Mouse (Mus musculus) MEL-GATA-1-ER (cell line): ENCODE measurements around the gene Map1b.

Experiments
- DNase-seq: peaks from one replicate; pipeline ENCODE4 v3.0.0-alpha.2; 2012; ENCODE audit warnings: low read depth; ENCODE audit errors: extremely low read depth

Map1b gene

DNA sequence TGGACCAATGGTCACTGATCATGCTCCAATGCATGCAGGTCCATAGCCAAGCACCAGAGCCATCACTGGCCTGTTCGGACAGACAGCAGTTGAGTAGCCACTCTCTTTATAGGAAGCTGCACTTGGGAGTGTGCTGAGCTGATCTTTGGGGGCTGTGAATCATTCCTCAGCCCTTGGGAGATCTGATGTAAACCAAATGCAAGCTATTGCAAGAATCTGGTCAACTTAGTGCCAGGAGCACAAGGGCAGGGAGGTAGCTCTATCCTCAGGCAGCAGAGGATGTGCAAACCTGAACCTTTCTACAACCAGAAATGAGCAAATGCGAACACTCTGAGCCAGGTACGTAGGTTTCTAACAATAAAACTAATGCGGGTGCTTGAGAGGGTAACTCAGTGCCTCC is 26.3 kb downstream of the Map1b start:
- DNase-seq = no peak

DNA sequence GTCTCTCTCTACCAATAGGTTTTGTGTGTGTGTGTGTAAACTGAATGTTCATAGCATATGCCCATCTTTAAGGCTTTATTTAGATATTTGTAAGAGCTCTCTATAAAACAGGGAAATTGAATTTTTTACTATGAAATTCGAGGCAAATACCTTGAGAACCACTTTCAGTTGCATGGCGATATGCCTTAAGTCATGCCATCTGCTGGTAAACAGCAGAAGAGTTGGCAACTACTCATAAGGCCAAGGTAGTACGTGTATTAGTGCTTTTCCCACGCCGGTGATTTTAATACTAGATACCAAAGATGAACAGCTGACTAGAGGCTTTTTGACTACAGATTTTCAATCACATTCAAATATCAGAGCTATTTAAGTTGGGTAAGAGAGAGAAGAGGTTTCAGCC is 27.2 kb downstream of the Map1b start:
- DNase-seq = no peak

DNA sequence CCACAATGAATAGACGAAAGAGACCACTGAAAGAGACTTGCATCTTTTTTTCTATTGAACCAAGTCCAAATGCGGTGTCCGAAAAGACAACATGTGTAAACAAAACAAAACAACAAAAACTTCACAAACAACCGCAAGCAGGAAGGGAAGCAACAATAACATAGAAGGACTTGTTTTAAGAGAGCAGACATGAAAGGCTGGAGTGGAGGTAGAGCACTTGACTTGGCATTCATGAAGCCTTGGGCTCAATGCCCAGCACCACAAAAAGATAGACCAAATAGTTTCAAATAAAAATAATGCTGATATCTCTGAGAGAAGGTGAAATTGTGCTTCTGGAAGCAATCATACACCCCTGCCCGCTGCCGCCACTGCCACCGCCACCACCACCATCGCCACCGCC is 30.5 kb downstream of the Map1b start:
- no peak for DNase-seq

DNA sequence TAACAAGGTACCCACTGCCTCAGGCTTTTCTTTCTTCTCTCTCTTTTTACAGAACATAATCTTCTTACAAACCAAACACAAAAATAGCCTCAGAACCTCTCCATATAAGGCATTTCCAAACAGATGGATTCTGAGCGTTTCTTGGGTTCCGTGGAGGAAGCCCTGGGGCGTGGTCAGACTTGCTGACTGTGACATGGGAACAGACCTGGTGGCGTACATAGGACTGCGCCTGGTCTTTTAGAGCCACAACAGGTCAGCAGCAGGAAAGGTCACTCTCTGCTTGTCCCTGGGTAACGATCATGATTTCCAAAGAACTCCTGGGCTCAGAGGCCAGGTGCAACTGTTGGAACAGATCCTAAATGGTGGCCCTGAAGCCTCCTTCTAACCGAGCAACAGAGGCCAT is 31.0 kb downstream of the Map1b start:
- DNase-seq = no peak

DNA sequence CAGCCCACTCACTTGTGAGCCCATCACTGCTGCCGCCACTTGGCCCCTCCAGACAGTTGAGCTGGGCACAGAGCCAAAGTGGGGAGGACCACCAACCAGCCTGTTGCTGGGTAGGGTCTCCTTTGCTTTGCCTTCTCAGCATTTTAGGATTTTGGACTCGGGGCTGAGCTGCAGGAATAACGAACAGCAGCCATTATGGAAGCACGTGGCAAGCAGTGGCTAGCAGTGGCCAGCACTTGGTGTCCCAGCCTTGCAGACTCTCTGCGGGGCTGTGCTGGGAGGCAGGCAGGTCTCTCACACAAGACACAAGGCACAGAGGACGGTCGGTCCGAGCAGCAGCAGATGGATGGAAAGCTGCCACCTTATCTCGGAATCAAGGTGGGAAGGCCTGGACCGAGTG is 31.4 kb downstream of the Map1b start:
- DNase-seq = no peak

DNA sequence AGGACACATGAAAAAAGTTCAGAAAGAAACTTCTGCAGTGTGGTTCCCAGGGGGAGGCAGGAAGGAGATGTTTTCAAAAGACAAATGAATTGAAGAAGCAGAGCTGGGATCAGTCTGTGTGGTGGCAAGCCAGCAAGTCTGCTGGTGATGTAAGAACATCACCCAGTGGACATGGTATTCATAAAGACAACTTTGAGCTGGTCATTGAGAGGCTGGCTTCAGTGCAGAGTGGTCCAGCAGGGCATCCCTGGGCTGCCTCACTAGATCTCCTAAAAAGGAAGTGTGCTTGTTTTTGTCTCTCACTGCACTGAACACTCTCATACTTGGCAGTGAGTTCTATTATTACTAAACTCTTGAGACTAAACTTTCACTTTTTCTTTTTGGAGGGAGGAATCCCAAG is 32.9 kb downstream of the Map1b start:
- no peak for DNase-seq

DNA sequence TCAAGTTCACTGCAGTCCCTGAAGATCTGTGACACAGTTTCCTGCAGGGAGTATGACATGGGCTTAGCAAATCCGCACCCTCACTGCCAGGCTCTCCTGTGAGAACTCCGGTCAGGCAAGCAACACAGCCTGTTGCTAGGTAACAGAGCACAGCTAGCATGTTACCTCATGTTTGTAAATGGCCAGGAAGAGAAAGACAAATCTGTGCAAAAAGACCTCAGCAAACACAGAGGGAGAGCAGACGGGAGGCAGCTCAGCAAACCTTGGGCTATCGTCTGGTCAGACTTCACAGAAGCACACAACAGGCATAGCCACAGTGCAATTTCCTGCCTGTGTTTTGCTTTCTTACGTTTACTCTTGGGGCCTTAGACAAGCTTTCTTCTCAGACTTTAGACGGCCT is 40.9 kb downstream of the Map1b start:
- DNase-seq = no peak

DNA sequence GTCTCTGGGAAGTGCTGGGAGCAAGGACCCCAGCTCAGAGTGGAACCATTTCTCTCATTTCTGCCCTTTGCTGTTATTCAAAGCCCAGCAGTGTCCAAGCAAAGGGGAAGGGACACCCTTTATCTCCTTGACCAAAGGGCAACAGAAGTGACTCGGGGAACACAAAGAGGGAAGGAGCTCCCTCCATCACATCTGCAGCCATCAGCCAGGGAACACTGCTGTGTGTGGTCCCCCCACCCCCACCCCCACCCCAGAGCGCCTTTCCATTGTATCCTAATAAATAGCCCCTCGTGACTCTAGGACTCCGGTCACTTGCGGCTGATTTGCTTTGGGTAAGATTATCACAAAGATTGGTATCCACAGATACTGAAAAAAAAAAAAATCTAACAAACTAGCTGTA is 41.3 kb downstream of the Map1b start:
- DNase-seq = no peak

DNA sequence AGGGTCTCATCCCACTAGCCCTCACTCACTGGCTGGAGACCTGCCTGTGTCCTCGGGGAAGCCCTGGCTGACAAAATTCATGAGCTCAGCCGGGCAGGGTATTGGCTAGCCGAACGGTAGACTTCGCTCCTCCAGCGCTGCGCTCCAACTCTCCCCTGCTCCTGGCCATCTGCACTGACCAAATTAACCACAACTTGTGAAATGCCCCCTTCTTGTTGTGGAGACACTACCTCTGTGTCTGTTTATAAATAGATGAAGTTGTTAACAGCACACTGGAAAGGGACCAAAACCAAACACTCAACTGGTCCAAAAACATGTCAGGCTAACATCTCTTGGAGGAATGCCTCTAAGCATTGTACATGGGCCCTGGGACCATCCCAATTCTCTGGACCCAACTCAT is 42.2 kb downstream of the Map1b start:
- no peak for DNase-seq

DNA sequence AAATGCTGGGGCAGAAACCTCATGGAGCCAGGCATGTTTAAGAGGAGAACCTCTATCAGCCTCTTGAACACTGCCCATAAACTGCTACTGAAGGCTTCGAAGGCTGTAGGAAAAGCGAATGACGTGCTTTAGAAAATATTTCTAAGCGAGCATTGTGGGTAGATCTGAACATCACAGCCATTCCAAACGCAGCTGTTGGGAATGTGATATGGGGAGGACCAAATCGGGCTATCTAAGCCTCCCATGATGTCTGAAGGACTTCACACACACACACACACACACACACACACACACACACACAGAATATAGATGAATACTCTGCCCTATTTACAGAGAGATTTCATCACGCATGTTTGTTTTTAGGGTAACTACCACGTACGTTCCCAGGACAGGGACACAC is 44.3 kb downstream of the Map1b start:
- DNase-seq = no peak

DNA sequence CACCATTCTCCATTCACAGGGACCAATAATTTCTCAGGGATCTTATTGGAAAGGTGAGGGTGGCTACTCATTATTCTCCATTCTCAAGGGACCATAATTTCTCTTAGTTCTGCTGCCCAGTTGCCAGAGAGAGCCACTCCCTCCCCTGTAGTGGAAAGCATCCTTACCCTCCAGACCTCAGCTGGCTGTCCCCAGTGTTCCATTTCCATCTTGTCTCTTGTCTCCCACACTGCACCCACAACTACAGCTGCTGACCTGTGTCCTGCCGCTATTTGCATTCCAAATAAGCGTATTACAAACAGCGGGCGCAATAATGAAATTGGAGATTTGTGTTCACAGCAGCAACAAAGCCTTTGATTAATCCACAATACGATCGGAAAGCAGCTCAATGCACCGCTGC is 46.3 kb downstream of the Map1b start:
- DNase-seq = no peak

DNA sequence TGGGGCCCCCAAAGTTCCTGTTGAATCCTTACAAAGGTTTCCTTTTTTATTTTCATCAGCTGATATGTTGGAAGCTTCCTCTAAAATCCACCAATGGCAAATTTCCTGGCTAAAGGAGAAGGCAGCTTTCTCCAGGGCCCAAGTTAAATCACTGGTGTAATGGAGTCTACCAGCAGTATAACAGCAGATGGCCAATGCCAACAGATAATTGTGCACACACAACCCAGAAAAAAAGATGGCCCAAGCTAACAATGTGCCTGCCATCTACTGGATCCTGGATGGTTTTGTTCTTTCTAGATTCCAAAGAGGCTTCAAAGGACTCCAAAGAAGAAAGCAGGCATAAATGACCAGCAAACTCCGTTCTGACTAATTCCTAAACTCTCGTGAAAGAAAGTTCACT is 48.1 kb downstream of the Map1b start:
- no peak for DNase-seq

DNA sequence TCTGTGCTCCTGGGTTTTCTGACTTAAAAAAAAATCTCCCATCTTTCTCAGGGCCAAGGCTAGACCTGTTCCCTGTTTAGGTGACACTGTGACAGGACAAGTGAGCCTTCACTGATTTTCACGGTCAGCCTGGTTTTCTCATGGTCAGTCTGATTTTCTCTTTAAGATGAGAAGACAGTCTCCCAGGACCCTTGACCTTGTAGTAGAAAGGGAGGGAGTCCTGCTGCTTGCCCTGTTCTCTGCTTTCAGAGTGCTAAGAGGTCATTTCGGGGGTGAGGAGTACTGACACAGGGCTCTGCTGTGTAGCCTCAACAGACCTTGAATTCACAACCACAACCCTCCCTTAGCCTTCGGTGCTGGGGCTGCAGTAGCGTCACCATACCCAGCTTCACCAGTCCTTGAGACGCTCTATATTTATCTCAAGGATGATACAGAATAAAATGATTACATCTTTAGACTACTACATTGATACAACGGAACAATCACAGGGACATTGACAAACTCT is 49.5 kb downstream of the Map1b start:
- DNase-seq = no peak

DNA sequence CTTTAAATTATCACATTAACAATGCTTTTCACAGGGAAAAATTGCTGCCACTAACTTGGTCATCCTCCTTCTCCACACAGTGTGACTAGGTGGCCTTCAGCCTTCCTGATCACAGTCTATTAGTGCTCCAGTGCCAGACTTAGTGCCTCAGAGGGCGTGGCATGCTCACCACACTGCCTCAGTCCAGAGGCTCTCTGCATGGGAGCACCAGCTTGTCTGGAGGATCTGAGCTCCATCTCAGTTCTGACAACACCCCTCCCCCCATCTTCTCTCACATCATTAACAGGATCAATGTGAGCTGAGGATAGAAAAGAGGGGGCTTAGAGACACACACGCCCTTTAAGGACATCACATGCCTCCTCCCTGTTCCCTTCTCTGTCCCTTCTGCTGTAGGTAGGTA is 50.3 kb downstream of the Map1b start:
- no peak for DNase-seq

DNA sequence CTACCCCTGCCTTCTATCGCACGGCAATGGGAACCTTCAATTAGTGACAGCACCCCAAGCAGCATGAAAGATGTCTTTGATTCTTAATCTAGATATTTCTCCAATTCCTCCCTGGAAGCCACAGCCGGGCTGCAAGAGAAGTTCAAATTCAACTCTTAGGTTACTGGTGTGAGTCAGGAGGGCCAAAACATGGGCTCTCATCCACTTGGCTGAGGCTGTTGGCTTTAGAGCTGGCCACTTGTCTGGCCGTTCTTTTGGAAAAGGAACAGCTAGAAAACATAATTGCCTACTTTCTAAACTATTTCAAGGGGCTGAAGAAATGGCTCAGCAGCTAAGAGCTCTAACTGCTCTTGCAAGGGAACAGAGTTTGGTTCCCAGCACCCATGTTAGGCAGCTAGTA is 51.8 kb downstream of the Map1b start:
- DNase-seq = no peak

DNA sequence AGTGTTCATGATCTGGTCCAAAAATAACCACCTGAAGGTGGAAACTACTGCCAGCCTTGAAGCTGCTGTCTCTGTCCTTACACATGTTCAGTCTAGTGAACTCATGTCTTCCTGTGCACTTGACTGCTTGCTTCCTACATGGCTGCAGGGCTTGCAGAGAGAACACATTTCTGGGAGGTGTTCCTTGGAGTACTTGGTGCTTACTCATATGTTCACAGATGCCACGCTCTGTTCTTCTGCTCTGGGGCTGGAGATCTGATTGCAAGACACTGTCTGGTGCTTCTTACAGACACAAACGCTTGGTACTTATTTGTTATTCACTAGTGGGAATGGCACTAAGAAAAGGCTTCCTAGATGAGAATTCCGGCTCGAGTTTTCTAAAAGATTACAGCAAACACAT is 54.5 kb downstream of the Map1b start:
- no peak for DNase-seq

DNA sequence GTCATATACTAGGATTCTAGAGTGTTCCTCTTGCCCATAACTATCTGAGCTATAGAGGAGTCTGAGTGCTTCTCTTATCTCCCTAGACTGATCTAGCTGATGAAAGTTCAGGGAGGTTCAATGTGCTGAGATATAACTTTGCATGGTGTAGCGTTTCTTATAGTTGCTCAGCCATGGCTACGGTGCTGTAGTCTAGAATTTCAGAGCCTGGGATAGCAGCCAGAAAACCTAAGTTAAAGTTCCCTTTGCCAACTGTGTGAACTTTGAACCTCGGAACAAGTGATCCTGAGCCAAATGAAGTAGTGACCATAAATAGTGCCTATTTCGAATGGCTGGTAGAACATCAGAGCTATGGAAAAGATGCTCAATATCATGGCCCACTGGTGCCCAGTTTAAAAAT is 56.7 kb downstream of the Map1b start:
- DNase-seq = no peak

DNA sequence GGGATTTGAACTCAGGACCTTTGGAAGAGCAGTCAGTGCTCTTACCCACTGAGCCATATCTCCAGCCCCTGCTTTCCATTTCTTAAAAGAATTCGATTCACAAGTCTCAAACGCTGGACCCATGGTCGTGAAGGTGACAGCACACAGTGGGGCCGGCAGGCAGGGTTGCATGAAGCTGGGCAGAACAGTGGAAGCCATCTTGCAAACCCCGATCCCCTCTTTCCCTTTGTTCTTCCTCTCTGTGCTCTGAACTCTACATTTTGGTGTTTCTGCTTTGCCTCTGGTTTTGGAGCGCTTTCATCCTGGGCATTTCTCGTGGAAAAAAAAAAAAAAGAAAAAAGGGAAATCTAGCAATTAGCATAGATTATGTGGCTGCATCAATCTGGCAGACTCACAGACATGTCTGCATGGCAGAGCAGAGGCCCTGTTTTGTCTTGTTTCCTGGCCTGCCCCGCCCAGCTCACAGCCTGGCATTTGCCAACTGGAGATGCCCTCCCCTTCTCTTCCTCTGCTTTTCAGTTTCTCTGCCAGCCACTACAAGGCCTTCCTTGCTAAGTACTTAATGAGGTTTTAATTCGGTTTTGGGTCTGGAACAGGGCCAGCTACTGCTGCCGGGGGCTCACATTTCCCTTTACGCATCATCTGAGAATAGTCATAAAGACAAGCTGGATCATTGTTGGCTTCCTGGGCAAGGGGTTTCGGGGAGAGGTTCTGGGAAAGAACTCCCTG is 57.5 kb downstream of the Map1b start:
- no peak for DNase-seq

DNA sequence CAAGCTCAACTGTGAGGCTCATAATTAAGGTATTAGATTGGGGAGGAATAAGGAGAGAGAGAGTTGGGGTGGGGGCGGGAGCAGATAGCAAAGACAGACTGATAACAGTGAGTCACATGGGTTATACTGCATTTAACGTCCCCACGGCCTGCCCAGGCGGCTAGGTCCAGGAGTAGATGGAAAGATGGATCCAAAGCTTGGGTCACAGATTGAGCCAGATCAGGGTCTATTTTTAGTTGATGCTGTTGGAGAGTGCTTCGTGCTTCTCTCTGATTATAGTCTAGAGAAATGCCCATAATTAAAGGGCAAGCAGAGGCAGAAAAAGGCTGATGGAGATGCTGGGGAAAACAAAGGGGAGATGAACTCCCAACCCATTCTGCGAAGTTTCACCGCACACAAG is 61.4 kb downstream of the Map1b start:
- no peak for DNase-seq

DNA sequence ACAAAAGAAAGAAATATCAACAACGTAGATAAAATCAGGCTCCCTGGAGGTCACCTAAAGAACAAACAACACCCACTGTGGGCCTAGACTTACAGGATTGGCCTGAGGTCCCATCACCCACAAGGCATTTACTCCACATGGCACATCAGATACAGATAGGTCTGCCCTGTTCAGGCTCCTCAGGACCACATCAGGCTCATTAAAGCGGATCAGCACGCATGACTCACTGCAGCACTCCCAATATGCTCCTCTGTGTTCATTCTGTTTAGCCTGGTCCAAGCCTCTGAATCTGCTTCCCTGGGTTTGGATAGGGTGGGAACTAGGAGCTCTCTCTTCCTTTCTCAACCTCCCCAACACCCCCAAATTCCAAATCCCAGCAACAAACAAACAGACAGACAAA is 63.9 kb downstream of the Map1b start:
- no peak for DNase-seq

DNA sequence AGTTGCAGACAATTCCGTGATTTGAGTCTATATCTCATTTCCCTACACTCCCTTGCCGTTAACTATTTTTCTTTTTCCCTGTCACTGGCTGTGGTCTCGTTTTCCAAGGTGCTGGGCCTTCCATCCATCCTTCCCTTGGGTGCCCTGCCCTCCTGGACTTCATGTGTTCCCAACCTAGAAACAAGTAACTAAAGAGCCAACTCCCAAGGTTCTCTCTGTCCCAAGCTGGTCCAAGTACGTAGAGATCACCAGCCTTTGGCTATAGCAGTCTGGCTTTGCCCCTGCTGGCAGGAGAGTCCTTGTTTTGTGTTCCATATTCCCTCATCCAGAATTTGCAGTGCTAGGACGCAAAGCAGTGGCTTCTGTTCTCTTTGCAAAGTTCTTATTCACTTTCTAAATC is 65.1 kb downstream of the Map1b start:
- DNase-seq = no peak

DNA sequence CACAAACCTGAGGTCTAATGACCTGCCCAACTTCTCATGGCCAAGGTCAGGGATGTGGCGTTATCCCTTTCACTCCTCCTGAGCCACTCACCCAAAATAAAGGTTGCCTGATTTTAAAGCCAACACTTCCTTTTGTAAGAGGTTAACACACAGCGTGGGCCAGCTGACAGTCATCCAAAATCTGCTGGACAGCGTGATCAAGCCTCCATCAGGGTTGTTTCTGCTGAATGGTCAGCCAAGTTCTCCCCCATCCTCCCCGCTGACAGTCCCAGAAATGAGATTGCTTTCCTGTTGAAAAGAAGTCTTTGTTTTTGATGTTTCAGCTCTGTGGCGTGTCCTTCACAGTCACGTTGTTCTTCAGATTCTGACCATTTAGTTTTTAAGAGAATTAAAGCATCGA is 65.6 kb downstream of the Map1b start:
- DNase-seq = no peak

DNA sequence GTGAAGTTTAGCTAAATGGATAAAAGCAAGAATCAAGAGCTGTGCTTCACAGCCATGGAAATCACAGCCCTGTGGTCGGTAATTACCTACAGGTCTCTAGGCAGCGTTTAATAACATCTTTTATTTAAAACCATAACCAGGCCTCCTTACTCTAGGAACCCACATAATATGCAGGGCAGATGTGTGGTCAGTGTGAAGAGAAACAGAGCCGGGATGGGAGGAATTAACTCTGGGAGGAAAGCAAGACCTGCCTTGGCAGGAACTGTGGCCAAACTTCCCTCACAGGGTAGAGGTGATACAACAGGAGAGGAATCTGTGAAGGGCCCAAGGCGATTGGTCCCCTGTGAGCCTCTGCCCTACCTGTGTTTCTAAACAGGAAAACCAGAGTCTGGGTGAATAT is 66.8 kb downstream of the Map1b start:
- no peak for DNase-seq

DNA sequence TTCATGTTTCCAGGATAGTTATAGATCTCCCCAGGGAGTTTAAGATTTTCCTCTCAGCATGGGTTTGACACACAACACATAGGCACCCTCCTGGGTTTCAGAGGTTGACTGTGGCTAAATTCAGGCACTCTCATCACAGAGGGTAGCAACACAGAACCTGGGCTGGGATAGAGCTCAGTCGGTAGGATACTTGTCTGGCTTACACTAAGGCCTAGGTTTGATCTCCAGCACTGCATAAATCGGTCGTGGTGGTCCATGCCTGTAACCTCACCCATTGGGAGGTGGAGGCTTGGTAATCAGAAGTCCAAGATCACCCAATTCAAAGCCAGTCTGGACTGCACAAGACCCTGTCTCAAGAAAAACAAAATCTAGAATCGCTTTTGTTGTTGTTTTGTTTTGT is 68.1 kb downstream of the Map1b start:
- DNase-seq = no peak
